Mouse (Mus musculus) layer of hippocampus, postnatal 36 days (tissue): ENCODE measurements at regions not wholly inside any gene's neighbourhood (a gene's known extent, or its start where the extent isn't known, plus 50 kb on each side); places are given as distances from the start of the nearest gene placed in this dataset.

Source experiments
- DNase-seq, 2 experiments: peaks; one replicate each; pipeline ENCODE4 v3.0.0; 2022

DNA sequence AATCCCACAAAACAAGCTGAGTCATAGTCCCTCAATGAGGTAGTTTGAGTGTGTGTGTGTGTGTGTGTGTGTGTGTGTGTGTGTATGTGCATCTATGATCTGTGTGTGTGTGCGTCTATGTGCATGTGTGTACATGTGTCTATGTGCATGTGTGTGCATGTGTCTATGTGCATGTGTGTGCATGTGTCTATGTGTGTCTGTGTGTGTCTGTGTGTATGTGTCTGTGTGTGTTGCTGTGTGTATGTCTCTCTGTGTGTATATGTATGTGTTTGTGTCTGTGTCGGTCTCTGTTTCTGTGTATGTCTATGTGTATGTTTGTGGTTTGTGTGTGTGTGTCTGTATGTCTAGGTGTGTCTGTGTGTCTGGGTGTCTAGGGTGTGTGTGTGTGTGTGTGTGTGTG lies 309.1 kb upstream of the Brinp3 start:
- DNase-seq: no peak

DNA sequence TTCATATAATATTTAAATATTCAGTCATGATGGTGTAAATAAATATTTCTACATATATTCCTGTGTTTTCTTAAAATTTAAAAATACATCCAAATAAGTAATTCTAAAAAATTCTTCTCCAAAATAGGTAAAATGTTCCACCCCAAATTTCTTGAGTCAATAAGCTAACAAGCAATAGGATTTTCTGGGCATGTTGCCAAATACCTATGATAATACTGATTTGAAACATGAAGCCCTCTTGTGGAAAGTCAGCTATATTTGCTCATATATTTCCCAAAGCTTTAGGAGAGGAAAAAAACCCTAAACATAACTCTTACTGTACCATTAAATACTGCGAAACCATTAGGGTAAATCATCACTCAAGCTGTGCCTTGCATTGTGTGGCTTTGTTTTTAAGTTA lies 282.9 kb upstream of the Brinp3 start:
- DNase-seq: no peak

DNA sequence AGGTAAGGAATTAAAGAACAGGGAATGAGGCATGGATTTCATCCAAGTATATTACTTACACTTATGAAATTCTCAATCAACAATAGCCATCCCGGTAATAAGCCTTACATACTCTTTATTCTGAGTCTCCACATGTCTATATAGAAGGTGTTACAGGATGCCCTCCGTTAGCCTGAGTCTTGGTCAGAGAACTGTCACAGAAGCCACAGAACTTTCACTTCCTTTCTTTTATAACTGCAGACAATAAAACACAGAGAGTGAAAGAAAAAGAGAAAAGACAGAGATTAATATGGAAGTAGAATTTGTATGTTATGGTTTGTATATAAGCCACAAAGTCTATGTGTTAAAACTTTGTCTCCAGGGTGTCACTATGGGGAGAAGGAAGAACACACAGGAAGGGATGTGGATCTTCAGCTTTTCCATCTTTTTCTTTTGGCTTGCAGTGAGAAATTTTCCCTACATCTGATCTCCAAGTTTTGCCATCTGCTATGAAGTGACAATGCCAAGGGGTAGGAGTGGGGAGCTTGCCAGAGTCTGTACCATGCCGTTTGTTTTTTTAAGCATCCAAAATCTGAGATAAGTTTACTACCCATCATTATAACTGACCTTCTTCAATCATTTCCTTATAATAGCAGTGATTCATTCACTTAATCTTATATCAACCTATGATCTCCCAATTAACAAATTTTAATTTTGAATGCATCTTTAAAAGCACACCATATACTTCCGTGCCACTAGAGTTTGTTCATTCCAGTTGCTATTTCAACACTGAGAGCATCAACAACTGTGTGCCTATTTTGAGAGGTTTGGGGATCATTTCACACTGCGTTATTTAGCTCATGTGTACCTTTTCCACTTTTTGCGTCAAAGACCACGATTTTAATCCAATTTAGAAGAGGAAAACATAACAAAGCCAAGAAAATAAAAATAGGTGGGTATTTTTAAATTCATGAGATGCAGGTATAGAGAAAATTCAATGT lies 262.8 kb upstream of the Brinp3 start:
- peak; percentile 43 to 48 for DNase-seq

DNA sequence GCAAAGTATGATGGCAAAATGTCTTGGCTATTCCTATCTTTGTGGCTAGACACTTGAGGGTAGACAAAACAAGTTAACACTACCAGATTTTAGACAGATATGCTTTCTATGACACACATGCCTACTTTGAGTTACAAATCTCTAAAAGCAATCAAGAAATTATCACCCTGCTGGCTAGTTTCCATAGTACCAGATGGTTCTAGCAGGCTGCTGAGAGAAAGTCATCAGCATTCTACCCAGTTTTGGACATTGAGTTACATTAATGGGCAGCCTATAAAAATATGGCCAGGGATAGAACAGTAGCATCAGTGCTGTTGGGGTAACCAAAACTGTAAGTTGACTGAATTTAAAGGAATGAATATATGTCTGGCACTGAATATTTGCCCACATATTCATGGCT lies 234.2 kb upstream of the Brinp3 start:
- no peak for DNase-seq

DNA sequence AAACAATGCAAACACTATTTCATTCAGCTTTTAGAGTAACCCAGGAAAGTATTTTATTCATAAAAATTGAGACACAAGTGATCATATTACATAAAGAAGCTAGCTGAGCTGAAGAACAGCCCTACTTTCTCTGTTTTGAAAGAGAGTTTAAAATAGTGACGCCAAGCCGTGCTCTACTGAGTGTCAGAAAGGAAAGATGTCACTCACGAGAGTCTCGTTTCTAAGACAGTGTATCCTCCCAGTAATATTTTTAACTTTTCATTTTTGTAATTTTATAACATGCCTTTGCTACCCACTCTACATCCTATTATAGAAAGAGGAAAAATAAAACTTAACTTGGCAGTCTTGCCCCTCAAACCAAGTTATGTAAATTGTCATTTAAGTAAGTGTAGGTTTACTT lies 195.5 kb upstream of the Brinp3 start:
- DNase-seq: no peak

DNA sequence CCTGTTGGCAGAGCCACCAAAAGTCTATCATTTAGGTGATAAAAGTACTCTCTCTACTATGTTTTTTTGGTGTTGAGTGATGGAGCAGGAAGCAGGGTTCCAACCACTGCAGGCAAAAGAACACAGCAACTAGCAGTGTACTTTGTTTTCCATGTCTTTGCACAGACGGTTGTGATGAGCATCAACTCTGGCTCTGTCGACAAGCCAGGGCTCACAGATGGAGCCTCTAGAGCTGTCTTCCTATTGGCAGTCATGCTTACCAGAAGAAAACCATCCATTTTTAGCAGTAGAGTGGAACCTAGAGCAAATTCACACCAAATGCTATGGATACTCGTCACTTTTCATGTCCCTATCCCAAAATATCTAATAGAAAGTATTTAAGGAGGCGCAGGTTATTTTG lies 182.0 kb upstream of the Brinp3 start:
- peak; percentile 3 to 30 for DNase-seq

DNA sequence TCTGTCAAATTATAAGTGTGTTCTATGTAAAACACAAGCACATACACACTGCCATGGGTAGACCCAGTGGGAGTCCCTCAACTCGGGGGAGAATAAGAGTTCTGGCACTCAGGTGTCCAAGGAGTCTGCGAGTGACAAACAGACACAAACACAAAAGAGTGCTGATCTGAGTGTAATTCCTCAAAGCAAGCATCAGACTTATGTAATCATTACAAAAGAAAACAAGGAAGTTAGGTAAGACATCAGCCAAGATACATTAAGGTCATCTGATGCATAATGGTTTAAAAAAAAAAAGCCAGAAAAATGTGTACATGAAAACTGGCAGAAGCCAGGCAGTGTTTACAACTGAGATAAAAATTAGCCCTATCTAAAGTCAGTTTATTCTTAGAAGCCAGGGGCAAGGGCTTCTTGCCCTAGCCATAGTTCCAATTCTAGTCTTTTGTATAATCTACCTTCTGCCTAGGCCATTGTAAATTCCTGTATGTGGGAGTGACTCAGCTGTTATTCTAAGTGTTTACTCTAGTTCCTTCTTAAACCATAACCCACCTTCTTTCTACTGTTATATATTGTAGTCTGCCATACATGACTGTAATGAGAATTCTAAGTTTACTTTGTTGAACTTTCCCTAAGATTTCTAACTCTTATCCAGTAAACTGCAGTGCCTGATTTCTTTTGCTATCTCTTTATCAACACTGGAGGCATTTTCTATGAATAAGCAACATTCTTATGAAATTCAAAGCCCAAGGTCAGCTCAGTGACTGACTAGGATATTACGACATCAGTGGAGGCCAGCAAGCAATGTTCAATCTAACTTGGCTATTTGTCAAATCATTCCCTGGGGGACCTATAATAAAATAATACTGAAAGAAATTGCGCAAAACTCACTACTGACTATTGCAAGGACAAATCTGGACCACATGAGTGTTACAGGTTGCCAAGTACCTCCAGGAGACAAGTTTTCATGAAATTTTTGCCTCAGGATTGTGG lies 178.1 kb upstream of the Brinp3 start:
- DNase-seq: no peak

DNA sequence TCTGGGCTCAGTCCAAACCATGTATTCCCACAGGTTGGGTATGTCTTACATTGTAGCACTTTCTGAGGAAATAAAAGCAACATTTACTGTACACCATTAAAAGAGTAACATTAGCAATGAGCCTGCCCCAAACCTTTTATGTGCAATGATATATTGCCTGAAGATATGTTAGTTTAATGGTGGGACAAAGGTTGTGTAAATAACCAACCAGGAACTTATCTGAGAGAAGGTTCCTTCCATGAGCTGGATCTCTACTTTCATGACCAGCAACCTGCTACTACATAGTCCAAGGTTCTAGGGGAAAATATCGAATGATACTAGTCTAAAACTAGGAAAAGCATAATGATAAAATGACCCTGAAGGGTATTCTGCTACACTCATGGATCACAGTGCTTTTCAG lies 172.5 kb upstream of the Brinp3 start:
- DNase-seq: no peak

DNA sequence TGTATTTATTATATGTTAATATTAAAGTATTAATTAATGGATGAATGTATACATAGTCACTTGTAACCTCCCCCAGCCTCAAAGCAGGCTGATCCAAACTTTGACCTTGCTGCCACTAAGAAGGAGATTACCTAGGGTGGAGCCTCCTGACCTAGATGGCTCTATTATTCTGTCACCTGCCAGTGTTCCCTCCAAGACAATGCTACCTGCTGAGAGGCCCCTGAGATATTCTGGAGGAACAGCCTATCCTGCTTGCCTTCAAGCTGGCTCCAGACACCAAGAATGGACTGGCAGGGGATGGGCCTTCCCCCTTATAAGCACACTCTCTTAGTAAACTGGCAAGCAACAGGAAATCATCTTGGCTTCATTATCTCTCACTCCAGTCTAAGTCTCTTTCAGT lies 171.7 kb upstream of the Brinp3 start:
- DNase-seq: no peak

DNA sequence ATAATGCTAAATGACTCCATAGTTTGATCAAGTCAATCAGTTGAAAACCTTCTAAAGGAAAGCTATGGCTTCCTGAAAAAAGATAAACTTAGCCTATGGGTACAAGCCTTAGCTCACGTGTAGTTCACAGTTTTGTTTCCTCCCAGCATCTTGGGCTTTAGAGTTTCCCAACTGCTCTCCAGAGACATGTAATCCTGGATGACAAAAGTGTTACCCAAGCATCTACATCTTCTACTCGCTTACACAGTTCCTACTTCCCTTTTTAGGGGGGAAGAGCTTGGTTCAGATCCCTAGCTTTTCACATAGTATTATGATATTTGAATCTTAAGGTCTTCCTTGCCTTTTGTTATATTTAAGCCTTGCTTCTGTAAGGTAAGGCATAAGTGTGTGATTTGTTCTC lies 157.5 kb upstream of the Brinp3 start:
- no peak for DNase-seq

DNA sequence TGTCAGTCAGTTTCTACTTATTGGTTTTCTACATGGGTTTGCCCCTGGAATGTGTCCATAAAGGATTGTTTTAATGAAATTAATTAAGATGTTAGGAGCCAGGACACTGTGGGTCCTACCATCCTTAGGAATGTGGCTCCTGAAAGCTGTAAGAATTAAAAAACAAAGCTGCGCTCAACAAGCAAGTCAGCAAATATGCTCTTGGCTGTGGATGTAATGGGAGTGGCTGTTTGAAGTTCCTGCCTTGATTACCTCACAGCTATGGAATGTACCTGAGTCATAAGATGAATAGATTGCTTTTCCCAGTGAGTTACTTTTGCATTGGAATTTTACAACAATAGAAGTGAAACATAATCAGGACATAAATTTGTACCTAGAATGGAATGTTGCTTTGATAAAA lies 137.6 kb upstream of the Brinp3 start:
- no peak for DNase-seq

DNA sequence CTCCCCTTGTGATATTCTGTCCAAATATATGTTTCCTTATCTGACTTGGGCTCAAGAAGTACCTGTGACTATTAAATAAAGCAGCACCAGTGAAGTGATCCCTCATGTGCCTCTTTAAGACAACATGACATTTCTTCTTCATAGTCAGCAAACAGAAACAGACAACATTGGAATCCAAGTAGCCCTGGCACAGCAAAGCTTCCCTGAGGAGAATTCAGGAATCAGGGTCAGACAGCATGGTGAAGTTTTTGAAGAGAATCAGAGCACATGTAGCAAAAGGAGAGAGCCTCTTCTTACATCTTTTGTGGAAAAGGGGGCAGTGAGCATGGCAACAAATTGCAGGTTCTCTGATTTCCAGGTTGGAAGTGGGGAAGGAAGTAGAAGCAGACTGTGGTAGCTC lies 136.3 kb upstream of the Brinp3 start:
- no peak for DNase-seq

DNA sequence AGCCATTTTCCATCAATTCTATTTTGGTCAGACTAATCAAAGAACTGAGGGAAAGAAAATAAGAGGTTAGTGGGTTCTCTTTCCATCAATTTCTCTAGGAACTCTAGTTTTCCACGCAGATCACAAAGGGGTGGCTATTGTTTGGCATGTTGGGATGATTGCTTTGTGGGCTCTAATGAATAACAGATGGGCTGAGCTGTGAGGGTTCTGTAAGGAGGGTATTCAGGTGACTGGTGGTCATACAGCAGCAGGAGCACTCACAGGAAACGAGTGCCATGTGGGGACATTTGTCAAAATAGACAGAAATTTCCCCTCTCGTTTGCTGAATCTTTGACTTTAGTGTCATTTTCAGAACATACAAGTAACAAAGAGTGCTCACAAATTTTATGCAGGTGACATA lies 134.9 kb upstream of the Brinp3 start:
- DNase-seq: no peak

DNA sequence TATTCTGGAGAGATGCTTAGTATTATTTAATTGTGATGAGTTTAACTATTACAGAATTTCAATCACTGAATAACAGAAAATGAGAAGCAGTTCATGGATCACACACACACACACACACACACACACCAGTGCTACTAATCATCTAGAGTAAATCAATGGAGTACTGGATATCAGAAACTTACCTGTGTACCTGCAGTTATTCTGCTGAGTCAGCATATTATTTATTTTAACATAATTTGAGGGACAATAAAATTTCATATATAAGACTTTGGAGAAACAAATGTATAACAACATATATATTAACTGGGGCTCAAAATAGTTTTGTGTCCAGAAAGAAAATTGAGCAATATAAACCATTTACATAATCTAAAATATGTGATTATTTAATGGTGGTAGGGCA lies 134.4 kb upstream of the Brinp3 start:
- no peak for DNase-seq

DNA sequence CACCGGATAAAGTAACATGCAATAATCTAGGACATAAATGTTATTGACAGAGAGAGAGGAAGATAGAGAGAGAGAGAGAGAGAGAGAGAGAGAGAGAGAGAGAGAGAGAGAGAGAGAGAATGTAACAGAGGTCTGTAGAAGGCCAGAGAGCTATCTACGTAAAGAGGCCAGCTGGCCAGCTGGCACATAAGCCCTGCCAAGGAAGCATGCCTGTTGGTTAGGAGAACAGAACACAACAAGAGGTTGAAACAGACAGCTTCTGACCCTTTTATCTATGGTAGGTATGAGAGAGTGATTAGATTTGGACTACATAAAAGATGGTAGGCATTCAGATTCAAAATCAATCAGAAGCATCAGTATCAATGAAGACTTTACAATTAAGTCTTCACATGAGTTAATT lies 130.8 kb upstream of the Brinp3 start:
- no peak for DNase-seq
